Mouse (Mus musculus) lung, embryonic 16.5 days (tissue): ENCODE results near the gene Tmprss3. TPM values are rescaled to one million over a fixed set of nuclear protein-coding genes. Genes with fewer than 3 reads are reported as not detected.

ENCODE experiments used
- ATAC-seq: fragments of 200-750 bp; cut with Nextera tagmentation; 2 replicates; pipeline ENCODE4 v1.8.0; 2017; ENCODE audit warnings: low read depth, mild to moderate bottlenecking, moderate library complexity
- H3K27ac ChIP-seq: fragments of 300-500 bp; sonication (generic); 2 replicates; pipeline ENCODE4 v1.5.1; 2014; ENCODE audit warnings: mild to moderate bottlenecking, control low read depth, low read length
- H3K27me3 ChIP-seq: fragments of 300-500 bp; sonication (generic); 2 replicates; pipeline ENCODE4 v1.6.1; 2014; ENCODE audit warnings: low read depth, low read length, mixed read lengths; ENCODE audit not compliant: control insufficient read depth, insufficient read depth
- H3K36me3 ChIP-seq: fragments of 300-500 bp; sonication (generic); 2 replicates; pipeline ENCODE4 v1.6.1; 2014; ENCODE audit warnings: low read length; ENCODE audit not compliant: control insufficient read depth, insufficient read depth
- H3K4me1 ChIP-seq: fragments of 300-500 bp; sonication (generic); replicated peaks from 2 replicates; pipeline ENCODE4 v1.6.1; 2014; ENCODE audit warnings: low read length, mixed read lengths; ENCODE audit not compliant: control insufficient read depth, insufficient read depth
- H3K4me2 ChIP-seq: fragments of 300-500 bp; sonication (generic); 2 replicates; pipeline ENCODE4 v1.6.1; 2014; ENCODE audit warnings: low read depth, low read length, control low read depth
- H3K4me3 ChIP-seq: fragments of 300-500 bp; sonication (generic); 2 replicates; pipeline ENCODE4 v1.5.1; 2014; ENCODE audit warnings: mild to moderate bottlenecking, low read length, control low read depth
- H3K9ac ChIP-seq: fragments of 300-500 bp; sonication (generic); 2 replicates; pipeline ENCODE4 v1.6.1; 2014; ENCODE audit warnings: low read length, control low read depth
- H3K9me3 ChIP-seq: fragments of 300-500 bp; sonication (generic); 2 replicates; pipeline ENCODE4 v1.6.1; 2016; ENCODE audit warnings: low read length; ENCODE audit not compliant: control insufficient read depth
- WGBS: fragments of 180-500 bp; shearing (Covaris S2); extraction: QIAGEN DNeasy Blood & Tissue Kit; methylation state at CpG from one replicate; pipeline ENCODE4 v1.1.7; 2014; 5-methylcytosine and 5-hydroxymethylcytosine counted together
- polyA plus RNA-seq: library from polyadenylated mRNA; unstranded; fragments of >200 nt; fragmentation: Nextera tagmentation; extraction: Ambion mirVana; gene quantifications from 2 replicates; pipeline ENCODE4 v1.2.1, GENCODE M21; 2015

Gene Tmprss3
- polyA plus RNA-seq, 1 experiment from 2014 or later = not detected

DNA sequence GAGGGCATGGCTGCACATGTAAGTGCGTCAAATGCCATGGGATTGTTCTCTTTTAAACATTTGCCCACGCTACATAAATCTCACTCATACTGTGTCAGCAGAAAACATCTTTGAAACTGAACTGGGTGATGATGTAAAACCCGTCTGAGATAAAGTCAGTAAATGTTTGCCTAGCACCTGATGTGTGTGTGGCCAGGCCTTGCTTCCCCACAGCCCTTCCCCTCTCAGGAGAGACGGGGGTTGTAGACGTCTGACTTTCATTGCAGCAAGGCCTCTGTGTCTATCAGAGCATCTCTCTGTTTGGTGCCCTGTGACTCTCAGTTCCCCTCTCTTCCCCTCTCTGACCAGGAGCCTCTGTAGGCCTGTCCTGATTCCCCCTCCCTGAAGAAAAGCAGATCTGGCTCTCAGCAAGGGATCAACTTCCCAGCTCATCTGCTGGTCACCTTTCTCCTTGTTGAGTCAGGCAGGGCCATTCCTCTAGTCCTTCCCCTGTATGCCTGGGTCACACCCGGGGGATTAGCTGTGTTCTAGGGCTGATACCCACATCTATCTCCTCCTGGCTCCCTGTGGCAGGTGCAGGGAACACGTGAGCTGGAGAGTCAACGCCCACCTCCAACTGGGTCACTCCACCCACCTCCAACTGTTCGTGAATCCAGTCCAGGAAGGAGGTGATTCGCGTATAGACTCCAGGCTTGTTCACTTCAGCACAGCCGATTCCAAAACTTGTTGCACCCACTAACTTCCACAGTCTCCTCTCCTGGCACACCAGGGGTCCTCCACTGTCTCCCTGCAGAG, 15.4 kb downstream of the Tmprss3 start:
- no peak overlapping the region for H3K9ac ChIP-seq
- no peaks in the 10 kb centered on the region for H3K9me3 ChIP-seq
- H3K27me3 ChIP-seq = no peaks in the 10 kb centered on the region
- no peaks in the 10 kb centered on the region for H3K36me3 ChIP-seq
- 36% methylated on average over 12 of the region's 12 CpGs for whole genome bisulfite sequencing
- H3K4me3 ChIP-seq = no peak overlapping the region
- no peak overlapping the region for H3K4me2 ChIP-seq
- no peak overlapping the region for H3K27ac ChIP-seq
- H3K4me1 ChIP-seq = peaks cover 6% of the 10 kb centered on the region
- ATAC-seq = peak; percentile 37; the same call in 1 of the 2 replicates

DNA sequence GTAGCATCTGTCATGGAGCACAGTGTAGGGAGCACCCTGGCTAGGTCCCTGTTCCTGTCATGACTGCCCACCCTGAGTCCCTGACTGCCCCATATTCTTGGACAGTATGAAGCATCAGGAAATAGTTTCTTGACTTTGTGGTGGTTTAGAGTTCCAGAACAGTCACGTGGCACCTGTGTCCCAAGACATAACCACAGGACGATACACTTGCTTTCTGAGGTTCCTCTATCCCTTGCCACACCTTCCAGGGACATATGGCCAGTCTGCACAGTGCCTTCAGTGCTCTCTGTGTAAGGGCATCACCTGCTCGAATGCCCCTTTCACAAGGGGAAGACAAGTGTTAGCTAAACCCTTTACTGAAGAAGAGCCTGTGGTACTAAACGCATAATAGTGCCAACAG, 17.3 kb downstream of the Tmprss3 start:
- Histone ChIP-seq H3K27ac (no peak overlapping the region), H3K9me3 (no peaks in the 10 kb centered on the region), H3K9ac (no peak overlapping the region), H3K36me3 (no peaks in the 10 kb centered on the region), H3K4me2 (no peak overlapping the region), H3K27me3 (no peaks in the 10 kb centered on the region), H3K4me1 (peaks cover 6% of the 10 kb centered on the region), H3K4me3 (no peak overlapping the region)
- ATAC-seq = no peak
- WGBS = 65% methylated on average over 4 of the region's 4 CpGs

DNA sequence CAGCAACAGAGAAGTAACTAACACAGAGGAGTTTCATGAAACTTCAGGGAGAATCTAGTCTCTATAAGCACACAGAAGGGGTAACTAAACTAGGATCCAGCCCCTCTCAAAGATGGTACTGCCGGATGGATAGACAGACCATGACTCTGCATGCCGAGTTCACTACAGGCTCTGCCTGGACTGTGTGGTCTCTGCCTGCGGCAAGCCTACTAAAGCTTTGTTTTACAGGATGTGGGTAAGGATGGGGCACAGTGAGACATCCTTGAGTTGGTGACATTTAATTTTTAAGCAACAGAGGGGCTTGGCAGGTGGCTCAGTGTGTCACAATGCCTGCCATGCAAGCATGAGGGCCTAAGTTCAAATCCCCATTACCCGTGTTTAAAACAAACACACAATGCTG, 22.5 kb downstream of the Tmprss3 start:
- Histone ChIP-seq H3K4me2 (no peak overlapping the region), H3K4me3 (no peak overlapping the region), H3K36me3 (no peaks in the 10 kb centered on the region), H3K9me3 (no peaks in the 10 kb centered on the region), H3K27me3 (no peaks in the 10 kb centered on the region), H3K27ac (no peak overlapping the region), H3K9ac (no peak overlapping the region), H3K4me1 (no peaks in the 10 kb centered on the region)
- ATAC-seq = no peak
- WGBS = 74% methylated on average over 4 of the region's 4 CpGs

DNA sequence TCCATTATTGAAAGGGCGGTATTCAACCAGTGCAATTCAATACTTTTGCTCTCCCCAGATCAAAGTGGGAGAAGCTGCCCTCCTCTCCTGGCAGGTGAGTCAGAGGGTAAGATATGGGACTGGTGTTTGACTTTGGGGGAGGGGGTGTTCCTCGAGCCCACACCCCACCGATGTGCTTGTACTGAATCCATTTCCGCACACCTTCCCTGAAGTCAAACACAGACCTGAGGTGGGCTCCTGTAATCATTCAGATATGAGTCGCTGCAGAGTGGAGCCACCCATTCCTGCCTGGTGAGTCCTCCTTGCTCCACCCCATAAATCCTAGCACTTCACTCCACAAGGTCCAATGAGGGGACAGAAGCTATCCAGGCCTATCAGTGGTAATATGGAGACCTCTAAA, 29.0 kb downstream of the Tmprss3 start:
- 47% methylated on average over 5 of the region's 5 CpGs for WGBS
- no peak for ATAC-seq
- Histone ChIP-seq H3K27ac (no peak overlapping the region), H3K36me3 (no peaks in the 10 kb centered on the region), H3K4me1 (no peaks in the 10 kb centered on the region; the same call in 1 of the 2 replicates), H3K4me2 (no peak overlapping the region), H3K27me3 (no peaks in the 10 kb centered on the region), H3K4me3 (no peak overlapping the region), H3K9ac (no peak overlapping the region), H3K9me3 (no peaks in the 10 kb centered on the region)

GRCm38 (mm10) chr17:31165127-31165526, 33.6 kb downstream of the Tmprss3 start, which contains the start of gene Tff1:
TSS of gene Tff1 (minus strand) at chr17:31165277.
- no peak for ATAC-seq
- no peak within 1 kb of the TSS for H3K4me3 ChIP-seq
- H3K27me3 ChIP-seq = no peaks in the 10 kb centered on the region
- H3K4me1 ChIP-seq = no peaks in the 10 kb centered on the region; the same call in 1 of the 2 replicates
- no peak within 1 kb of the TSS for H3K4me2 ChIP-seq
- H3K36me3 ChIP-seq = no peaks in the 10 kb centered on the region
- no peaks in the 10 kb centered on the region for H3K9me3 ChIP-seq
- WGBS = 68% methylated on average over 6 of the region's 6 CpGs
- no peak within 1 kb of the TSS for H3K27ac ChIP-seq
- no peak within 1 kb of the TSS for H3K9ac ChIP-seq

- ATAC-seq = no peak
- WGBS = 71% methylated on average over 2 of the region's 2 CpGs
These were observed 35.0 kb downstream of the Tmprss3 start for GRCm38 (mm10) chr17:31163821-31164220.

GRCm38 (mm10) chr17:31162607-31163006, 36.2 kb downstream of the Tmprss3 start:
- H3K27me3 ChIP-seq = no peaks in the 10 kb centered on the region
- no peaks in the 10 kb centered on the region for H3K36me3 ChIP-seq
- no peak overlapping the region for H3K4me2 ChIP-seq
- H3K9me3 ChIP-seq = no peaks in the 10 kb centered on the region
- no peak for ATAC-seq
- no peak overlapping the region for H3K4me3 ChIP-seq
- H3K9ac ChIP-seq = no peak overlapping the region
- WGBS = 78% methylated on average over 12 of the region's 12 CpGs
- H3K27ac ChIP-seq = no peak overlapping the region
- no peaks in the 10 kb centered on the region for H3K4me1 ChIP-seq

More at GRCm38 (mm10) chr17:31163821-31164220, 35.0 kb downstream of the Tmprss3 start:
- H3K9me3 ChIP-seq = no peaks in the 10 kb centered on the region
- H3K4me1 ChIP-seq = no peaks in the 10 kb centered on the region; the same call in 1 of the 2 replicates
- no peak overlapping the region for H3K27ac ChIP-seq
- H3K4me2 ChIP-seq = no peak overlapping the region
- H3K36me3 ChIP-seq = no peaks in the 10 kb centered on the region
- no peak overlapping the region for H3K4me3 ChIP-seq
- no peak overlapping the region for H3K9ac ChIP-seq
- H3K27me3 ChIP-seq = no peaks in the 10 kb centered on the region

GRCm38 (mm10) chr17:31160291-31160690, 38.5 kb downstream of the Tmprss3 start:
- H3K4me3 ChIP-seq = no peak overlapping the region
- no peak overlapping the region for H3K27ac ChIP-seq
- no peaks in the 10 kb centered on the region for H3K27me3 ChIP-seq
- no peak overlapping the region for H3K4me2 ChIP-seq
- no peak for ATAC-seq
- H3K36me3 ChIP-seq = no peaks in the 10 kb centered on the region
- H3K9ac ChIP-seq = no peak overlapping the region
- no peaks in the 10 kb centered on the region for H3K4me1 ChIP-seq
- 80% methylated on average over 4 of the region's 4 CpGs for WGBS
- H3K9me3 ChIP-seq = no peaks in the 10 kb centered on the region

GRCm38 (mm10) chr17:31157921-31158320, 40.9 kb downstream of the Tmprss3 start:
- no peak for ATAC-seq
- WGBS = 73% methylated on average over 6 of the region's 6 CpGs
- Histone ChIP-seq H3K27me3 (no peaks in the 10 kb centered on the region), H3K4me2 (no peak overlapping the region), H3K4me3 (no peak overlapping the region), H3K4me1 (no peaks in the 10 kb centered on the region), H3K36me3 (no peaks in the 10 kb centered on the region), H3K9me3 (no peaks in the 10 kb centered on the region), H3K9ac (no peak overlapping the region), H3K27ac (no peak overlapping the region)
